Mouse (Mus musculus): ENCODE data around the gene Trem1.

DNA sequence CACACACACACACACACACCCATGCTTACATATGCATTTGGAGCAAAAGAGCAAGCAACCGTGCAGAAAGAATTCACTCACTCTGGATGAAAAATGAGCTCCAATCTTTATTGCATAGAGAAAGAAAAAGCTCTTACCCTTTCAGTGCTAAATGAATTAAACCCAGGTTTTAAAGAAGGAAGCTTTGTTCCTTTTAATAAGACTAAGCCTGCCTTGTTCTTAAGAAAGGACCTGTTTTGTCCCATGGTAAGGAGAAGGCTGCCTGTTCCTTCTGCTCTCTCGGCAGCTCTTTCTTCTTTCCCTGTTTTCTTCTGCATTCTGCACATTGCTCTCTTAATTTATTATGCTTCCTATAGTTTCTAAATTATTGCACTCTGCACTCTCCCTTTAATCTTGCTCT is 33.6 kb downstream of the Trem1 start:
- no peak for TF ChIP-seq GATA1 (IDR thresholded peaks at IDR 0.05; ENCODE audit: borderline replicate concordance, low read length)
- no peak for TF ChIP-seq FLI1 (IDR thresholded peaks at IDR 0.05; ENCODE audit: low read length)
